18 mouse cellular contexts compared by ENCODE assay signal in genomic region chr3:95337345-95337744, GRCm38 (mm10).
"Had no signal": no experiment of that assay in that cellular context is flagged by ENCODE, and none has a peak within 500 bp of the region (broad histone marks: within the 10 kb centered on the region; RNA-seq: fewer than 3 reads in every experiment).

No protein-coding gene starts in this region.

- H3K9ac ChIP-seq: lung, embryonic 14.5 days; midbrain, embryonic 12.5 days; neural tube, embryonic 13.5 days; neural tube, embryonic 15.5 days had no signal

- H3K27me3 ChIP-seq: midbrain, embryonic 12.5 days; neural tube, embryonic 13.5 days; neural tube, embryonic 15.5 days had no signal

- H3K4me3 ChIP-seq: midbrain, embryonic 10.5 days; midbrain, embryonic 12.5 days; myocyte; neural tube, embryonic 13.5 days; neural tube, embryonic 15.5 days had no signal

- H3K4me1 ChIP-seq: midbrain, embryonic 10.5 days; midbrain, embryonic 12.5 days; neural tube, embryonic 13.5 days; neural tube, embryonic 15.5 days had no signal

- H3K9me3 ChIP-seq: midbrain, embryonic 10.5 days; midbrain, embryonic 12.5 days; neural tube, embryonic 13.5 days; neural tube, embryonic 15.5 days had no signal

- H3K27ac ChIP-seq: midbrain, embryonic 10.5 days; midbrain, embryonic 12.5 days; neural tube, embryonic 13.5 days; neural tube, embryonic 15.5 days had no signal

- DNase-seq: lung, adult 18-20 months; lung, embryonic 14.5 days; lung, postnatal 10 days; lung, postnatal 4 days; midbrain, embryonic 14.5 days; retina, postnatal 1 day; right cerebral cortex, adult 18-20 months; right cerebral cortex, postnatal 25 days; right cerebral cortex, postnatal 4 days; spleen, adult 18-20 months; thymus, adult 18-20 months; thymus, postnatal 14 days; thymus, postnatal 36 days had no signal
